Mouse (Mus musculus): ENCODE measurements around the gene 2410015M20Rik.
"Not testable (repeated sequence)": the region's sequence is repeated elsewhere in the genome, so short reads cannot be mapped to it uniquely, and the experiment has no call there.

The 2410015M20Rik gene

GRCm38 (mm10) chr17:56609452-56610171 lies at the start of gene 2410015M20Rik:
TSS of gene 2410015M20Rik (minus strand) at chr17:56609771.
- peak; percentile 96 for DNase-seq

GRCm38 (mm10) chr17:56656171-56656570 lies 46.6 kb upstream of the 2410015M20Rik start:
- DNase-seq: no peak

GRCm38 (mm10) chr17:56655311-56655710 lies 45.7 kb upstream of the 2410015M20Rik start:
- no peak for DNase-seq

- DNase-seq: no peak
These were observed 45.2 kb upstream of the 2410015M20Rik start for GRCm38 (mm10) chr17:56654771-56655170.

- no peak for DNase-seq
These were observed 42.2 kb upstream of the 2410015M20Rik start for GRCm38 (mm10) chr17:56651801-56652200.

GRCm38 (mm10) chr17:56647546-56647945 lies 38.0 kb upstream of the 2410015M20Rik start:
- no peak for DNase-seq

GRCm38 (mm10) chr17:56643237-56643636 lies 33.7 kb upstream of the 2410015M20Rik start:
- no peak for DNase-seq

- no peak for DNase-seq
These were observed 24.5 kb upstream of the 2410015M20Rik start for GRCm38 (mm10) chr17:56634023-56634422.

- no peak for DNase-seq
These were observed 22.2 kb upstream of the 2410015M20Rik start for GRCm38 (mm10) chr17:56631807-56632206.

GRCm38 (mm10) chr17:56629800-56630781 lies 20.5 kb upstream of the 2410015M20Rik start:
- DNase-seq: not testable (repeated sequence)

GRCm38 (mm10) chr17:56627530-56628277 lies 18.1 kb upstream of the 2410015M20Rik start, which contains the start of gene Catsperd:
TSS of gene Catsperd (plus strand) at chr17:56628143.
- DNase-seq: no peak

GRCm38 (mm10) chr17:56626754-56627470 lies 17.3 kb upstream of the 2410015M20Rik start, which contains the start of gene Lonp1:
TSS of gene Lonp1 (minus strand) at chr17:56626887.
- peak; percentile 95 for DNase-seq

GRCm38 (mm10) chr17:56626260-56626659 lies 16.7 kb upstream of the 2410015M20Rik start:
- DNase-seq: peak; percentile 45

- DNase-seq: no peak
These were observed 15.9 kb upstream of the 2410015M20Rik start for GRCm38 (mm10) chr17:56625495-56625894.

- no peak for DNase-seq
These were observed 8.1 kb upstream of the 2410015M20Rik start for GRCm38 (mm10) chr17:56617628-56618027.

GRCm38 (mm10) chr17:56616725-56617124 lies 7.2 kb upstream of the 2410015M20Rik start:
- DNase-seq: no peak

GRCm38 (mm10) chr17:56615792-56616191 lies 6.2 kb upstream of the 2410015M20Rik start:
- DNase-seq: no peak

GRCm38 (mm10) chr17:56615136-56615784 lies 5.7 kb upstream of the 2410015M20Rik start:
- DNase-seq: no peak

GRCm38 (mm10) chr17:56614391-56615135 lies 5.0 kb upstream of the 2410015M20Rik start:
- no peak for DNase-seq

- not testable (repeated sequence) for DNase-seq
These were observed 4.3 kb upstream of the 2410015M20Rik start for GRCm38 (mm10) chr17:56613893-56614292.

All from right cerebral cortex, postnatal 25 days (tissue).